16 mouse cellular contexts compared by ENCODE assay signal in genomic region chr16:21212369-21212768, GRCm38 (mm10). TPM values are rescaled to one million over a fixed set of nuclear protein-coding genes. Genes with fewer than 3 reads are reported as not detected.
DNase-seq lines count a peak whose midpoint lies in the region; ATAC-seq lines count a peak whose summit lies in the region.
"Had no signal": no experiment of that assay in that cellular context is flagged by ENCODE, and none has a peak within 500 bp of the region (broad histone marks: within the 10 kb centered on the region; RNA-seq: fewer than 3 reads in every experiment).

No protein-coding gene starts in this region.

- no peak overlapping the region for H3K4me3 ChIP-seq in intestine, embryonic 14.5 days (ENCODE audit: low read depth, low read length)
- no peak overlapping the region for H3K4me3 ChIP-seq in intestine, embryonic 16.5 days (ENCODE audit: low read length)
- peak overlapping the region; percentile 99; the same call in 1 of the 2 replicates for H3K4me3 ChIP-seq in embryonic facial prominence, embryonic 13.5 days
- H3K4me3 ChIP-seq in neural tube, embryonic 12.5 days = no peak overlapping the region
- H3K4me3 ChIP-seq: layer of hippocampus, adult 2 months; liver, embryonic 15.5 days had no signal

- no peak for DNase-seq in intestine, embryonic 14.5 days (ENCODE audit: low spot score)
- peak; percentile 44 for DNase-seq in embryo, embryonic 11 days
- DNase-seq in ovary, postnatal 10 days (ENCODE audit: low spot score) = no peak
- DNase-seq: cerebellum, adult 11-12 months; heart, postnatal 14 days; kidney, adult 11 months; right cerebral cortex, adult 18-20 months; thymus, postnatal 4 days had no signal

- 52% methylated on average over 1 of the region's 1 CpGs for WGBS in intestine, embryonic 14.5 days
- 54% methylated on average over 1 of the region's 1 CpGs for WGBS in intestine, embryonic 16.5 days
- WGBS in embryonic facial prominence, embryonic 13.5 days = 4% methylated on average over 1 of the region's 1 CpGs
- WGBS in neural tube, embryonic 12.5 days = 3% methylated on average over 1 of the region's 1 CpGs

- no peaks in the 10 kb centered on the region for H3K9me3 ChIP-seq in intestine, embryonic 14.5 days (ENCODE audit: control insufficient read depth, low read length)
- no peaks in the 10 kb centered on the region for H3K9me3 ChIP-seq in intestine, embryonic 16.5 days (ENCODE audit: control insufficient read depth, low read length)
- no peaks in the 10 kb centered on the region for H3K9me3 ChIP-seq in embryonic facial prominence, embryonic 13.5 days
- no peaks in the 10 kb centered on the region for H3K9me3 ChIP-seq in neural tube, embryonic 12.5 days
- H3K9me3 ChIP-seq: liver, embryonic 15.5 days had no signal

- H3K9ac ChIP-seq in intestine, embryonic 14.5 days (ENCODE audit: low read length) = no peak overlapping the region
- H3K9ac ChIP-seq in intestine, embryonic 16.5 days (ENCODE audit: low read depth, low read length) = no peak overlapping the region
- peak overlapping the region; percentile 80 for H3K9ac ChIP-seq in embryonic facial prominence, embryonic 13.5 days
- H3K9ac ChIP-seq in neural tube, embryonic 12.5 days = no peak overlapping the region
- H3K9ac ChIP-seq: liver, embryonic 15.5 days had no signal

- no peak for ATAC-seq in intestine, embryonic 14.5 days (replicated peaks; ENCODE audit: low FRiP score, low TSS enrichment, low read depth)
- no peak for ATAC-seq in intestine, embryonic 16.5 days
- ATAC-seq in embryonic facial prominence, embryonic 13.5 days (ENCODE audit: insufficient number of reproducible peaks, insufficient read depth, low FRiP score, low TSS enrichment, low read depth) = no peak
- no peak for ATAC-seq in neural tube, embryonic 12.5 days (ENCODE audit: low FRiP score, low read depth)
- no peak for ATAC-seq in megakaryocyte progenitor cell, adult 5-6 weeks (replicated peaks; ENCODE audit: poor library complexity)

- no peak overlapping the region for H3K4me2 ChIP-seq in intestine, embryonic 14.5 days (ENCODE audit: low read length)
- no peak overlapping the region for H3K4me2 ChIP-seq in intestine, embryonic 16.5 days (ENCODE audit: low read depth, low read length)
- peak overlapping the region; percentile 77 for H3K4me2 ChIP-seq in embryonic facial prominence, embryonic 13.5 days
- H3K4me2 ChIP-seq in neural tube, embryonic 12.5 days (replicated peaks) = peak overlapping the region; percentile 4; the same call in 1 of the 2 replicates
- H3K4me2 ChIP-seq: liver, embryonic 15.5 days had no signal

- peaks cover 32% of the 10 kb centered on the region for H3K36me3 ChIP-seq in intestine, embryonic 14.5 days (ENCODE audit: control insufficient read depth, insufficient read depth, low read length)
- H3K36me3 ChIP-seq in intestine, embryonic 16.5 days (ENCODE audit: control insufficient read depth, insufficient read depth, low read length) = 0 out of 2 replicates have a peak, but pooled peaks cover 5% of the 10 kb centered on the region
- peaks cover 54% of the 10 kb centered on the region for H3K36me3 ChIP-seq in embryonic facial prominence, embryonic 13.5 days
- peaks cover 18% of the 10 kb centered on the region for H3K36me3 ChIP-seq in neural tube, embryonic 12.5 days
- H3K36me3 ChIP-seq: liver, embryonic 15.5 days had no signal

- H3K27ac ChIP-seq in intestine, embryonic 14.5 days (ENCODE audit: low read depth) = 0 out of 2 replicates have a peak overlapping the region, but pooled peaks have one; percentile 30
- no peak overlapping the region for H3K27ac ChIP-seq in intestine, embryonic 16.5 days (ENCODE audit: low read length)
- H3K27ac ChIP-seq in embryonic facial prominence, embryonic 13.5 days = peak overlapping the region; percentile 98
- H3K27ac ChIP-seq in neural tube, embryonic 12.5 days = no peak overlapping the region
- H3K27ac ChIP-seq: liver, embryonic 15.5 days; macrophage had no signal

- peaks cover 72% of the 10 kb centered on the region for H3K4me1 ChIP-seq in intestine, embryonic 14.5 days (replicated peaks; ENCODE audit: control insufficient read depth, insufficient read depth, low read length)
- H3K4me1 ChIP-seq in intestine, embryonic 16.5 days (ENCODE audit: control insufficient read depth, insufficient read depth, low read length) = peaks cover 68% of the 10 kb centered on the region
- peaks cover 86% of the 10 kb centered on the region for H3K4me1 ChIP-seq in embryonic facial prominence, embryonic 13.5 days
- peaks cover 52% of the 10 kb centered on the region for H3K4me1 ChIP-seq in neural tube, embryonic 12.5 days

- no peaks in the 10 kb centered on the region for H3K27me3 ChIP-seq in intestine, embryonic 14.5 days (replicated peaks; ENCODE audit: control insufficient read depth, insufficient read depth, low read length)
- H3K27me3 ChIP-seq in intestine, embryonic 16.5 days (replicated peaks; ENCODE audit: control insufficient read depth, insufficient read depth, low read length) = no peaks in the 10 kb centered on the region
- no peaks in the 10 kb centered on the region for H3K27me3 ChIP-seq in embryonic facial prominence, embryonic 13.5 days
- no peaks in the 10 kb centered on the region for H3K27me3 ChIP-seq in neural tube, embryonic 12.5 days (replicated peaks)

RNA-seq across cellular contexts. Expression of gene Ephb3, which starts 7.8 kb away (rescaled TPM):
- polyA plus RNA-seq in intestine, embryonic 14.5 days (2014; fragmentation: Nextera tagmentation; extraction: Ambion mirVana) = 17.6 and 17.8 TPM in 2 replicates
- 9.1 and 9.3 TPM in 2 replicates for polyA plus RNA-seq in intestine, embryonic 16.5 days (2015; fragmentation: Nextera tagmentation; extraction: Ambion mirVana)
- 71.4 and 72.9 TPM in 2 replicates for polyA plus RNA-seq in embryonic facial prominence, embryonic 13.5 days (2015; fragmentation: Nextera tagmentation; extraction: Ambion mirVana)
- 18.8 and 20.4 TPM in 2 replicates for polyA plus RNA-seq in neural tube, embryonic 12.5 days (2016; fragmentation: Nextera tagmentation; extraction: Ambion mirVana)
- not detected in 2 replicates for total RNA-seq in megakaryocyte progenitor cell, adult 5-6 weeks (2015)
- total RNA-seq in megakaryocyte progenitor cell, adult 5-6 weeks (2017) = not detected in 2 replicates

RNA-seq across cellular contexts. Expression of gene Teddm3, which starts 58.6 kb away (rescaled TPM):
- 0.27 TPM in 1 of 2 replicates, not detected in the other for polyA plus RNA-seq in intestine, embryonic 14.5 days (2014; fragmentation: Nextera tagmentation; extraction: Ambion mirVana)
- polyA plus RNA-seq in intestine, embryonic 16.5 days (2015; fragmentation: Nextera tagmentation; extraction: Ambion mirVana) = 0.20 TPM in 1 of 2 replicates, not detected in the other
- polyA plus RNA-seq in embryonic facial prominence, embryonic 13.5 days (2015; fragmentation: Nextera tagmentation; extraction: Ambion mirVana) = not detected in 2 replicates
- not detected in 2 replicates for polyA plus RNA-seq in neural tube, embryonic 12.5 days (2016; fragmentation: Nextera tagmentation; extraction: Ambion mirVana)
- total RNA-seq in megakaryocyte progenitor cell, adult 5-6 weeks (2015) = not detected in 2 replicates
- not detected in 2 replicates for total RNA-seq in megakaryocyte progenitor cell, adult 5-6 weeks (2017)
- total RNA-seq: heart, postnatal 14 days had no signal
- polyA plus RNA-seq: gonadal fat pad, adult 2 months; liver, embryonic 15.5 days; macrophage had no signal

Comparison
In these comparisons a context has a peak if more than half of its experiments do, and no peak if none do; other contexts are left out.
1. H3K27ac ChIP-seq: peak in intestine, embryonic 14.5 days (single experiment) and embryonic facial prominence, embryonic 13.5 days (single experiment); none in intestine, embryonic 16.5 days (single experiment) and neural tube, embryonic 12.5 days (single experiment).
2. H3K4me2 ChIP-seq: peak in embryonic facial prominence, embryonic 13.5 days (single experiment) and neural tube, embryonic 12.5 days (single experiment); none in intestine, embryonic 14.5 days (single experiment) and intestine, embryonic 16.5 days (single experiment).